9 mouse cellular contexts compared by ENCODE assay signal in genomic region chr3:120457912-120458311, GRCm38 (mm10).
"Had no signal": no experiment of that assay in that cellular context is flagged by ENCODE, and none has a peak within 500 bp of the region (broad histone marks: within the 10 kb centered on the region; RNA-seq: fewer than 3 reads in every experiment).

No protein-coding gene starts in this region.

- ATAC-seq: liver, postnatal 0 days; lung, postnatal 0 days; midbrain, embryonic 13.5 days; midbrain, embryonic 16.5 days had no signal

- DNase-seq: kidney, adult 11 months; kidney, postnatal 10 days; left cerebral cortex, postnatal 4 days; liver, postnatal 0 days; lung, embryonic 14.5 days; thymus, postnatal 36 days had no signal
